Mouse (Mus musculus) layer of hippocampus, adult 11-12 months (tissue): Measurements from ENCODE around the gene Dnah3.

Source experiments
- DNase-seq: peaks from one replicate; pipeline ENCODE4 v3.0.0; 2022; ENCODE audit warnings: low spot score

The Dnah3 gene

GRCm38 (mm10) chr7:120095180-120095579 lies at the start of gene Dnah3:
TSS of gene Dnah3 (minus strand) at chr7:120095280.
- DNase-seq: no peak

- DNase-seq: no peak
Observed at GRCm38 (mm10) chr7:120142743-120143142, 47.7 kb upstream of the Dnah3 start.

- peak; percentile 36 for DNase-seq
Observed at GRCm38 (mm10) chr7:120128951-120129350, 33.9 kb upstream of the Dnah3 start.

- DNase-seq: no peak
Observed at GRCm38 (mm10) chr7:120127686-120128059, 32.6 kb upstream of the Dnah3 start.

- no peak for DNase-seq
Observed at GRCm38 (mm10) chr7:120126976-120127685, 32.1 kb upstream of the Dnah3 start.

GRCm38 (mm10) chr7:120124844-120125243 lies 29.8 kb upstream of the Dnah3 start:
- DNase-seq: peak; percentile 87

- no peak for DNase-seq
Observed at GRCm38 (mm10) chr7:120123776-120124175, 28.7 kb upstream of the Dnah3 start.

- no peak for DNase-seq
Observed at GRCm38 (mm10) chr7:120117529-120117928, 22.4 kb upstream of the Dnah3 start.

GRCm38 (mm10) chr7:120116976-120117375 lies 21.9 kb upstream of the Dnah3 start:
- DNase-seq: no peak

GRCm38 (mm10) chr7:120109676-120110075 lies 14.6 kb upstream of the Dnah3 start:
- DNase-seq: no peak

- no peak for DNase-seq
Observed at GRCm38 (mm10) chr7:120106356-120106755, 11.3 kb upstream of the Dnah3 start.

GRCm38 (mm10) chr7:120104975-120105374 lies 9.9 kb upstream of the Dnah3 start:
- no peak for DNase-seq

GRCm38 (mm10) chr7:120103019-120103567 lies 8.0 kb upstream of the Dnah3 start:
- DNase-seq: no peak

- DNase-seq: peak; percentile 82
Observed at GRCm38 (mm10) chr7:120102164-120102972, 7.3 kb upstream of the Dnah3 start, which contains the start of gene Tmem159. TSS of gene Tmem159 (plus strand) at chr7:120102353.

GRCm38 (mm10) chr7:120098403-120098802 lies 3.3 kb upstream of the Dnah3 start:
- DNase-seq: peak; percentile 69

GRCm38 (mm10) chr7:120097845-120098244 lies 2.8 kb upstream of the Dnah3 start:
- peak; percentile 69 for DNase-seq

GRCm38 (mm10) chr7:120094216-120094615 lies 864 bp downstream of the Dnah3 start:
- no peak for DNase-seq

- DNase-seq: no peak
Observed at GRCm38 (mm10) chr7:120093033-120093432, 2.0 kb downstream of the Dnah3 start.

- no peak for DNase-seq
Observed at GRCm38 (mm10) chr7:120080177-120080576, 14.9 kb downstream of the Dnah3 start.

- DNase-seq: no peak
Observed at GRCm38 (mm10) chr7:120069164-120069563, 25.9 kb downstream of the Dnah3 start.

- DNase-seq: no peak
Observed at GRCm38 (mm10) chr7:120068114-120068513, 27.0 kb downstream of the Dnah3 start.

- no peak for DNase-seq
Observed at GRCm38 (mm10) chr7:120064045-120064444, 31.0 kb downstream of the Dnah3 start.

- no peak for DNase-seq
Observed at GRCm38 (mm10) chr7:120055479-120055878, 39.6 kb downstream of the Dnah3 start.
